Mouse (Mus musculus) right cerebral cortex, adult 2 months (tissue): ENCODE results near the gene Gna15.

Experiments
- DNase-seq, 2 experiments: peaks; one replicate each; pipeline ENCODE4 v3.0.0; 2021 to 2022; ENCODE audit warnings: low spot score in 2 of 2

The Gna15 gene

DNA sequence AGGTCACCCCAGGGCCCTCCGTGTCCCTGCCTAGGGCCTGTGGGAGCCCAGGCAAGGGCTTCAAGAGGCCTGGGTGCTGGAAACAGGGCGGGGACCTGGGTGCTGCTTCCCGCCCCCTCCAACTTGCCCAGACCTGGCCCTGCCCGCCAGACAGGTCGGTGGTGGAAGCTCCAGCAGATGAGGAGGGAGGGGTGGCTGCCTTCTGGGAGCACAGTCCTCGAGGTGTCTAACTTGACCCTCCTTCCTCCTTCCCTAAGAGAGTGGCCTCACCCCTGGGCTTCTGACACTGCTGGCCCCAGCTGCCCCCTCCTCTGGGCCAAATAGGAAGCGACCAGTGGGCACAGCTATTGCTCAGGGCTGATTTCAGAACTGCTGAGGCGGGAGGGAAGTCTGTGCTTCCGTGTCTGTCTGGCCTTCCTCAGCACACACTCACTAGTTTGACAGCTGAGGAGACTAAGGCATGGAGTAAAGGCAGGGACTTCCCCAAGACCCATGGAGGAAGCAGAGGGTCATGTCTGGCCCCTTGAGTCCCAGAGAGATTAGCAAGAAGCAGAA lies at the start of gene Gna15:
Gene Gna15 (minus strand): TSS at position 175 of the 555 bp plus-strand sequence.
- no peak for DNase-seq

DNA sequence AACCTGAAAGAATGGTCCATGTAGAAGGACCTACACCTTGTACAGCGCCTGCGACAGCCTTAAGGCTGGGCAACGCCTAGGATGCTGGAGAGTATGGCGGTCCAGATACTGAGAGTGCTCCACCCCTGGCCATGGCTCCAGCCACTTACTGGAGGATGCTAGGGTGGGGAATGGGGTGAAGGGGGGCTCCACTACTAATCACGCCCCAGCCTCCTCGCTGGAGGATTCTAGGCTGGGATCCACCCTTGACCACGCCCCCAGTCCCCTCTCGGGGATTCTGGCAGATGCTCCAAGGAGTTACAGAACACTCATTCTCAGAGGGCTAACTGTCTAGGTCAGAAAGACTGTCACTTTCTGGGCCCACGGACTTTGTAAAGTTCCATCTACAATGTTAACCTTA lies 49.0 kb upstream of the Gna15 start:
- DNase-seq: no peak

DNA sequence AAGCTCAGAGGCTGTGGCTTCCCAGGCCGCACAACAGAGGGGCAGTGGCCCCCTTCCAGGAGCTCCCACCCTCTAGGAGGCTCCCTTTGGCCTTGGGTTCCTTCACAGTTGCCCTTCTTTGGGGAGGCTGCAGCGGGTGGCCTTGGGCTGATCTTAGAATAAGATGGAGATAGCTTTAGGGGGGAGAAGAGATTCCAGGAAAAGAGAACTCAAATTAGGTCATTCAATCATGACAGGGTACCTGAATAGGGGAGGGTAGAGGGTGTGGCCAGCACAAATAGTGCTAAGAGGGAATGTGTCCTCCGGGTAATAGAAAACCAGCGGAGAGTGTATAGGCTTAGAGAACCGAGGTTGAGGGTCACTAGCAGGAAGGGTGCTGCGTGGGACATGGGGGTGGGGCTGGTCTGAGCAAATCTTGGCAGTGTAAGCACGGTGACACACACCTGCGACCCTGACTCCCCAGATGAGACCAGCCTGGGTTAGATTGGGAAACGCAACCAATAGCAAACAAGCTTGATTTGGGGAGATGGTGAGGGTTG lies 48.2 kb upstream of the Gna15 start:
- no peak for DNase-seq

DNA sequence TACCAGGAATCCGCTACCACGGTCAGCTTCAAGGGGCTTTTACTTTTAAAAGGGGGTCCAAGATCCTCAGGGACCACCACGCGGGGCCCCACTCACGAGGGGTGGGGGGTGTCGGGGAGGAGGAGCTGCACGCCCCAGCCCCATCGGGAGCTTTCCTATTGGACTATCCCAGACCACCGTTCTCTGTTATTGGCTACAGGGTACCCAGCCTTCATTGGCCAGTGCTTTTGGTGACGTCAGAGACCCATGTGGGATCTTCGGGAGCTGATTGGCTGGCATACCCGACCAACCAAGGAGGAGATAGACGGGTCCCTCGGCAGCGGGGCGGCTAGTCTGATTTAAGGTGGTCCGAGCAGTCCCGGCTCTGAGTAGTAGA lies 47.5 kb upstream of the Gna15 start:
- DNase-seq: peak; percentile 99 to 100

DNA sequence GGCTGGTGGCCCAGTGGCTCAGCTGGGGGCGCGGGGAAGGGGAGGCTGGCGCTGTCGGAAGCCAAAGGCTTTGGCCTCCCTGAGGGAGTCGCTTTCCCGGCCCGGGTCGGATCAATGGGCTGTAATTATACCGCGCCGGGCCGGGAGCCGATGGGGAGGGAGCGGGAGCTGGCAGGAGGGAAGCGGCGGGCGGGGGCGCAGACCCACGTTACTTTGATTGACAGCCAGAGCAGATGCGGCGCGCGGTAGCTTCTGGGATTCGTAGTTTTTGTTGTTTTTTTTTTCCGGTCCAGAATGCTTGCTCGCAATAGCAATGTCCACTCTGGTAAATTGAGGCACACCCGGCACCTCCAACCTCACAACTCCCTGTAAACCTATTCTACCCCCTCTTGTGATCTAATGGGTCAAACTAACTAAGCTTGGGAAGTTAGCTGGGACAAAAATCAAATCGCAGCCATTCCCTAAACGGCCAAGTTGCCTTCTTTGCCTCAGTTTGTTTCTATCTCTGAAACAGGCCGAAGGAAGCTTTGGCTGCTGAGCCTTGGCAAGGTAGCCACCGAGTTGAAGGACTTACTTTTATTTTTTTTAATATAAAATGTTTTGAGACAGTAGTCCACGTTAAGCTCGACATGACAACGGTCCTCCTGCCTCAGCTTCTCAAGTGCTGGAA lies 46.9 kb upstream of the Gna15 start:
- peak; percentile 92 to 96 for DNase-seq

DNA sequence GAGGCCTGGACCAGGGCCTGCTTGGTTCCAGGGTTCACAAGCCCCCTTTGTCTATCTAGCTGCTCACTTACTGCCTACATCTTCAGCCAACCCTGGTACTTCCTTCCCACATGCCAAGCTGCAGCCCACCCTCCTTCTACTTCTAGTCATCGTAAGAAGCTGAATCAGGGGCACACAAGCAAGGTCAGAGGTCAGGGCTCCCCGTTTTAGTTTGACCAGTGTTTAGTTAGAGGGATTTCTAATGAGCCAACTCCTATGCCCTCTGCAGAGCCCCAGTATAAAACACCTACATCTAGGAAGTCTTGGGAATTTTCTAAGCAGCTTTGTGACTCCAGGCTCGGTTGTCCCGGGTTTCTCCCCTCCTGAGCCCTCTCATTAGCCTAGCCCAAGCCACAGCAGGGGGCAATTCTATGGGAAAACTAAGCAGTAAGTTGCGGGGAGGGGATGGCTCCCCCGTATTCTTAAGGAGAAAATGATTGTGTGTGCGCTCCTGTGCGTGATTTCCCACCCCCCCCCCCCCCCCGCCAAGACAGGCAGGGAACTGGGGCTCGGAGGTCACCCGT lies 46.3 kb upstream of the Gna15 start:
- no peak for DNase-seq

DNA sequence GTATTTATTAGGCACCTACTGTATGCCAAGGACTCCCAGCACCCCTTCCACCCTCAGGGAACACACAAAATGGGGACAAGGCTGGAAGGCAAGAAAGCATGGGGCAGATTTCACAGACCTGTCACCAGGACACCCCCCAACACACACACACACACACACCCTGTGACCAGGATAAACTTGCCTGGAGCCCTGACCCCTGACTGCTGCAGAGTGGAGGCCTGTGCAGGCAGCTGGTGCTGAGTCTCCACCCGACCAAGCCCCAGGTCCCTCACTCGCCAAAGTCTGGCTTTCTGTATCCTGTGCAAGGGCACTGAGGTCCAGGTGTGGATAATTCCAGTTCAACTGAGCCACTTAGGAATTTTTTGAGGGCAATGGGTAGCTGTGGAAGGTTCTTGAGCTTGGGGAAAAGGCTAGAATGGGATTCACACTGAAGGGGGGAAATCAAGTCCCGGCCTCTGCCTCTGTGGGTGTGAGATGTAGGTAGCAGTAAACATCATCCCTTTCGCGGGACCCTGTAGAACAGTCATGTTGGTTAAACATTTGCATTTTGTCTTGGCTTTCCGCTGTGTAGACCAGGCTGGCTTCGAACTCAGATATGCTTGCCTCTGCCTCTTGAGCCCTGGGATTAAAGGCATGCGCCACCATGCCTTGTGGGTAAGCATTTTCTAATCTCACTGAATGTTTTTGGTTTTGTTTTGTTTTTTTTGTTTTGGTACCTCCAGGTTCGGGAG lies 45.6 kb upstream of the Gna15 start:
- DNase-seq: no peak

DNA sequence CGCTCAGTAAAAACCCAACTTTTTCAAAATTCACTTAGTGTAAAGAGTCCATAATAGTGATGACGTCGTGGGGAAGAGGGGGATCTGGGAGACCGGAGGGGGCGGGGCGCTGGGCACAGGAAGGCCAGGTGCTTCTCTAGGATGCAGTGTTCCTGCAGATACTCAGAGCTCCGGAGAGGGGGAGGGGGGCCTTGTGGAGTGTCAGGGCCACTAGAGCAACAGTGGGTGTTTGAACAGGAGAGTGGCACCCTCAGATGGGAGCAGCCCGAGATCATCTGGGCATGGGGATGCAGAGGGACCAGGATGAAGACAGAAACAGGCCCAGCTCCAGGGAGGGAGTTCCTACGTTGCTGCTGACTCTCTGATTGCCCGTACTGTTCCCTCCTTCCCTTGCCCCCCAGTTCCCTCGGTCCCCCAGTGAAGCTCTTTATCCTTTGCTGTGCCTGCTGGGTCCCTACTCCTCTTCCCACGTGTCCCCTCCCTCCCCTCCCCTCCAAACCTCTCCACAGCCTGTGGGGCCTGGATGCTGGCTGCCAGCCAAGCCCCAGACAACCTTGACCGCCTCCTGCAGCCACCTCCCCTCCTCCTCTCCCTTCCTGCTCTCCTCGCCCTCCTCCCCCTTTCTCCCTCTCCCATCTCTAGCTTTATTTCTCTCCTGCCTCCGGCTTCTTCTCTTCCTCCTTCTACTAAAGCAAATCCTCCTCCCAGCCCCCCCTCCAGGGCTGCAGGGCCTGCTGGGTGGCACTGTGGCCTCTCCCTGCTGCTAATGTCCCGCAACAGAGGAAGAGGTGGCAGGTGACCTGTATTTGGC lies 44.6 kb upstream of the Gna15 start:
- DNase-seq: no peak

DNA sequence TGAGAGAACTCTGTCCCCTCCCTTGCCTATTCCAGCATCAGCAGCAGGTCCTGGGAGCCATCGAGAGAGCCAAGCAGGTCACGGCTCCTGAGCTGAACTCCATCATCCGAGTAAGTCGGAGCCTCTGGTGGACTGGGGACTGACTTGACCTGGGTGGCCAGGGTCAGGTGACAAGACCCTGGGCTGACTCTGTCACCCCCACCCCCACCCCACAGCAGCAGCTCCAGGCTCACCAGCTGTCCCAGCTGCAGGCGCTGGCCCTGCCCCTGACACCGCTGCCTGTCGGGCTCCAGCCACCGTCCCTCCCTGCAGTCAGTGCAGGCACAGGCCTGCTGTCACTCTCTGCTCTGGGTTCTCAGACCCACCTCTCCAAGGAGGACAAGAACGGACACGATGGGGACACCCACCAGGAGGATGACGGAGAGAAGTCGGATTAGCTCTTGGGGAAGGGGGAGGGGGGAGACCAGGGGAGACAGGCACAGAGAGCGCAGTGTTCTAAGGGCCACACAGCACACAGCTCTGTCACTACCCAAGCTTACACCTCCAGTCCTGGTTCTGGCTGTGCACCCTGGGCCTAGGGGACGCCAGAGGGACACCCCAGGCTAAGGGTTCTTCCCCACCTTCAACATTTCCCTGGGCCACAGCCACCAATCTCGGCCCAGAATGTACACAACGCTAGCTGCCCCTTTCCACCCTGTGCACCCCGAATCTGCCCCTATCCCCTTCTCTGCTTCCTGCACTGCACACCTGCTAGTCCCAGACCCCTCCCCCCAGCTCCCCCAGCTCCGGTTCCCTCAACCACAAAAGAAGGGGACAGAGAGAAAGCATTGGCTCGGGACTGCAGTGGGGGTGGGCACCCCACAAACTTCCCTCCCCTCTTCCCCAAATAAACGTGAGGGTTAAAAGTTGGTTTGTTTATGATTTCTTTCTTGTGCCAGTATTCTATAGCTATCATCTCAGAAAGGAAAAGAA lies 41.5 kb upstream of the Gna15 start:
- no peak for DNase-seq

DNA sequence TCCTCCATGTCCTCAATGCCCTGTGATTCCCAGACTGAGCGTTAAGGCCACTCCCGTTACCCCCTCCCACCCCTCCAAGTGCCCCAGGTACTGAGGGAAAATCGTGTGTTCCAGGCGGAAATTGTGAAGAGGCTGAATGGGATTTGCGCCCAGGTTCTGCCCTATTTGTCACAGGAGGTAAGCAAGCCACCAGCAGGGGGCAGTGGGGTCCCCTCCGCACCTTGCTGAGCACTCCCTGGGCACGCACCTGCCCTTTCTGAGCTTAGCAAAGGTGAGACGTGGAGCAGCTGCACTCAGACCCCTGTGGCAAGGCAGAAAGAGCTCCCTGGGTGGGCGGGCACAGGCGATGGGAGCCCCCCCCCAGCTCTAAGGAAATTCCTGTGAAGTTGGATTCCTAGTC lies 40.7 kb upstream of the Gna15 start:
- DNase-seq: peak; percentile 56 to 62

DNA sequence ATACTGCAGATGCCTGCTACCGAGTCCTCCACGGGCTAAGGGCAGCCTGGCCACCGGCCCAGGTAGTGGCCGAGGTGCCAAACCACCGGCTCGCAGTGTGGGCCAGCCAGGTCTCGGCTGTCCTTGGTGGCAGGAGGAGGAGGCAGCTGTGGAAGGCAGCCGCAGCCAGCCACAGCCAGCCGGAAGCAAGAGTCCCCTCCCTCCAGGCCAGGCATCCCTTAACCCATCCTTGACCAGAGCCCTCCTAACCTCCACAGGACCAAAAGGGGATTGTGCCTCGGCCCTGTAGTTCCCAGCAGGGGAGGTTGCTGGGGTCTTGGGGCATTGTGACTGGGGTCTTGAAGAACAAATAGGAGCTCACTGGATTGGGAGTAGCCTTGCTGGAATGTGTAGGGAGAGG lies 40.2 kb upstream of the Gna15 start:
- no peak for DNase-seq

DNA sequence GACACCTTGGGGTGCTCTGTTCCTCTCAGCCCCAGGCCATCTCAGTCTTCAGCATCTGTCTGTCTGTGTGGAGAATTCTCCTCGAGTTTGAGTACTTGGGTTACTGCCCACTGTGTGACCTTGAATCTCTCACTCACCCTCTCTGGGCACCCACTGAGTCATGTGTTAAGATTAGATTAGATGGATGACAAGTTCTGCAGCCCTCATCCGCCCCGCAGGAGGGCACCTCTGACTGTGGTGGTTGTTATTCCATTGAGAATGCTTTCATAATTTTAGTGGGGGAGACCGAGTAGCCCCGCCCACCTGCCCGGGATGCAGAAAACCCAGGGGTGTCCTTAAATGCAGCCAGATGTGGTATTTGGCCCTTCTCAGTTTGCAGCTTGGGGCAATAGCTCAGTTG lies 39.5 kb upstream of the Gna15 start:
- no peak for DNase-seq

DNA sequence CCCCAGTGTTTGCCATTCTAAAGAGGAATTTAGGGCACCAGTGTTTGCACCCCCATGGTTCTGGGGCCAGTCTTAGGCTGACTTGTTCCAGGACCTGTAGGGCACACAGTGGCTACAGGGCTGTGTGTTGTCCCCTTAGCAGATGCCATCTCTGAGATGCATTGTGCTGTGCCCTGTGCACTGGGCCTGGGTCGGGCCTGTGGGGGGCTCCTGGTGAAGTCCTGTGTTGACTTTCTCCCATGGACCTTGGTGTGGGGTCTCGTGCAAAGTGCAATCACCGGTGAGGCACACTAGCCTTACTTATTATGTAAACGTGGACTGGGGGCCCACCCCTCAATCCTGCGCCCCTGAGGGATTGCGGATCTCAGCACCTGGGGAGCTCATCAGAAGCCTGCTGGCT lies 38.4 kb upstream of the Gna15 start:
- DNase-seq: no peak

DNA sequence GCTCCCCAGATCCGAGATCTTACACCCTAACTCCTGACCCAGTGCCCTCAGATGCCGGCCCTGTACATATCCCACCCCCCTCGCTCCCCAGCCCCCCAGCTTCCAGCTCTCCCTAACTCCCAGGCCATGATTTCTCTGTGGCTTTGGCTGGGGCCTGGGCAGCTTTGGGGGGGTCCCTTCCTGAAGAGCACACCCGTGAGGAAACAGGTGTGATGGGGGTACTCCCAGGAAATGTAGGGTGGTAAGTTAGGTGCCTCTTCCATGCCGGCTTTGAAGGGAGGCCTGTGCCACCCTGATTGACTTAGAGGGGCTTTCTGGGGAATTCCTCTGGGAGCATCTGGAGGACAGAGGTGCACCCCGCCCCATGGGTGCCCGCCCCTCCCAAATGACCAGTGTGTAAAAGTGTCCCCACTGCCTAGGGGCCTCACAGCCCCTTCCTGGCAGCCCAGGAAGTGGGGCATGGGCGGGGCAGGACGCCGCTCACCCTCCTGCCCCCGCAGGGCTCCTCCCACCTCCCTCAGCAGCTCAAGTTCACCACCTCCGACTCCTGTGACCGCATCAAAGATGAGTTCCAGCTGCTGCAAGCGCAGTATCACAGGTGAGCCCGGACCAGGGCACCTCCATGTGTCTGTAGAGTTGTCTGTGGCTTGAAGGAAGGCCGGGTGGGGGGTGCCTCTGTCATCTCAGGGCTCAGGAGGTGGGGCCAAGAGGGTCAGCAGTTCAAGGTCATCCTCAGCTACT lies 36.9 kb upstream of the Gna15 start:
- no peak for DNase-seq

DNA sequence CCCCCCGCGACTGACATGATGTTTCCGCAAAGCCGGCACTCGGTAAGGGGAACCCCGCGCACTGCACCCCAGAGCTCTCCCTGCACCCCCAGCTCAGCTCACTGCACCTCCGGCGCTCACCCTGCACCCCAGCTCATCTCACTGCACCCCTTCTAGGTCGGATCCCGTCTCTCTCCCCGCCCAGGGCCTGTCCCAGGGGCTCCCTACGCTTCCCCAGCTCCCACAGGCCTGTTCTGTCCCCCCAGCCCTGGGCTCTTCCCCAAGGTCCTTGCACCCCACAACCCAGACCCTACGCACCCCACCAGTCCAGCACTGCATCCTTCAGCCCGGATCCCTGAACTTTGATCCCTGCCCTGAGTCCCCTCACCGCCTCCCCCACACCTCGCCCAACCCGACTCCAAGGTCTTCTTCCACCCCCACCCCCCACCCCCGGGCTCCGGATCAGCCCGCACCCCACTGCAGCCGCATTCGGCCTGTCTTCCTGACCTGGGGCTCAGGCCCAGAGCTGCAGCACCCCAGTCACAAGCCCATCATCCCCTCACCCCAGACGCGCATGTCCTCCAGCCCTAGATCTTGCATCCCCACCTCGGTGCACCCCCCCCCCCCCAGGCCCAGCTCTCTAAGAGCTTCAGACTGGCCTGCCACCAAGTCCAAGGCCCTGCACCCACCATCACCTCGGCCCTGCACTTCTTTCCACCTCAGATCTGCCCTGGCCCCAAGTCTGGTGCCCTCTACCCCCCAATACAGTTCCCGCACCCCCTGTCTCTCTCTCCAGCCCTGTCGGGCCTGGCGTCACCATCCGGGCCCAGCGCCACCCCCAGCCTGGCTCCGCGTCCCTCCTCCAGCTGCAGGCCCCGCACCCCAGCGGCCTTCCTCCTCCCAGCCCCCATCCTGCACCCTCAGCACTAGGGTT lies 35.9 kb upstream of the Gna15 start:
- peak; percentile 77 to 79 for DNase-seq

DNA sequence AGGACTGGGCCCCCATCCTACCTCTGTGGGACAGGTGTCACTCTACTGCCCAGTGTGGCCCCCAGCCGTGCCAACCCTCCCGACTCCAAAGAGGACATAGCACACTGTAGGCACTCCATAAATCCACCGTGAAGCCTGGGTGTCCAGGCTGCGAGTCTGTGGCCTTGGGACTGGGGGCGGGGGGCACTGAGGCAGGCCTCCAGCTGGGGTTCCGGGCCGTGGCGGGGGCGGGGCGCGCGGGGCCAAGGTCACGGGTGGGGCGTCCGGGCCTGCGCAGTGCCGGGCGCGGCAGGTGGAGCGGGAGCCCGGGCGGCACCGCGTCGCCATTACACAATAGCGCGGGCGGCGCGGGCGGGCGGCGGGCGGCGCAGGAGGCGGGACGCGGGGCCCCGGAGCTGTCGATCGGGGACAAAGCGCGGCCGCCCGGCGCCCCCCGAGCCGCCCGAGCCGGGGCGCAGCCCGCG lies 35.2 kb upstream of the Gna15 start, which contains the start of gene Aes:
Gene Aes (plus strand): TSS at position 326 of the 464 bp plus-strand sequence.
- peak; percentile 66 to 67 for DNase-seq

DNA sequence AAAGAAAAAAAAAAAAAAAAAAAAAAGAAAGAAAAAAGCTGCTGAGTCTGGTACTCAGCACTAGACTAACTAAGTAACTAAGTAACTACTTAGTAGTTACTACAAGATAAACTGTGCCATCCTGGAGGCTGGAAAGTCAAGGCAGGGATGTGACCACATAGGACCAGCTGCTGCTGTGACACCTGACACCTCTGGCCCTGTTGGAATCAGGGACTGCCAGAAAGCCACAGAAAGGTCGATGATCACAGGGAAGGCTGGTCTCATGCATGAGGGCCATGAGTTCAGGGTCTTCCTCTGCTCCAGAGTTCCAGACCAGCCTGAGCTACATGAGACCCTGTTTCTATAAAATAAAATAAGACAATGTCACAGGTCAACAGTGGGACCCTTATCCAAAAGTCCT lies 33.5 kb upstream of the Gna15 start:
- no peak for DNase-seq

DNA sequence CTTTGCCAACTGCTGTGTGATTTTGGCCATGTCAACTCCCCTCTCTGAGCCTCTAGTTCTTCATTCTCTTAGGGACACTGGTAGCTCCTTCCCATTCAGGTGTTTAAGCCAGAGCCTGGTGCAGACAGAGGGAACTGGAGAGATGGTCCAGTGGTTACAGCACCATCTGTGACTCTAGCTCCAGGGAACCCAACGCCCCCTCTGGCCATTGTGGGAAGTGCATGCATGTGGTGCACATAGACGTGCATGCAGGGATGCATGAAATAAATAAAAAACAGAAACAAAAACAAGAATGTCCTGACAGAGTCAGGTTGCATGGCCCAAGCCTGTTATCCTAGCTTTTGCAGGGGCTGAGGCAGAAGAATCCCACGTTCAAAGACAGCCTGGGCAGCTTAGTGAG lies 32.3 kb upstream of the Gna15 start:
- DNase-seq: no peak
